Mouse (Mus musculus): ENCODE data around the gene Capn5.
A peak's percentile ranks its signal among the peaks of the same experiment; 100 is the strongest.

Gene Capn5

DNA sequence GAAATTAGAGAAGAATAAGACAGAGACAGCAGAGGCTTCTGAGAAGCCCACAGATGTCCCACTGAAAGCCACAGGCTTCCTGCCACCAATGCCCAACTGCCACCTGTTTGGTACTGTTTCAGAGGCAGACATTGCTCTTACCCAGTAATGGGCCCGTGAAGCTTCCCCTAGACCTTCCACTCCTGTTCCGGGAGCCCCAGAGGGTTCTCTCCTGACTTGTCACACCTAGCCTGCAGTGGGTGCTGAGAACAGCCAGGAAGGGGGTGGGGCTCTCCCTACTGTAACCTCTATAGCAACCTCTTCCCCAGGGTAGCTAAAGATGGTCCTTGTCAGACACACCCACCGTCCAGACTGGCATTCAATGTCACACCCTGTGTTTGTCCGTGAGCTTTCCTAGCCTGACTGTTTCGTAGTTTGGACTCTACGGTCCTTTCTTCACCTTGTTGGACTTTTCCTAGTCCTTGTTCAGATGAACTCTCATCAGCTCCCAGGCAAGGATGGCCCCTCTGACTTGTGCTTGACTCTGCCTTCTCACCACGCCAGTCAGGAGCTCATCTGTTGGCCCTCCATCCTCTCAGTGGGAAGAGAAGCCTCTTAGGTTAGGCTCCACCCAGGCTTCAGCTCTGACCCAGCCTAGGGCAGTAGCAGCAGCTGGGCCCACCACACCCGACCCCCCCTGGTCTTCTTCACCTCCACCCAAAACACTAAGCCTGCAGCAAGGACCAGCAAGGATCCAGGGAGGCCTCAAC, 1.6 kb downstream of the Capn5 start:
- no peak for DNase-seq (ENCODE audit: low spot score)

DNA sequence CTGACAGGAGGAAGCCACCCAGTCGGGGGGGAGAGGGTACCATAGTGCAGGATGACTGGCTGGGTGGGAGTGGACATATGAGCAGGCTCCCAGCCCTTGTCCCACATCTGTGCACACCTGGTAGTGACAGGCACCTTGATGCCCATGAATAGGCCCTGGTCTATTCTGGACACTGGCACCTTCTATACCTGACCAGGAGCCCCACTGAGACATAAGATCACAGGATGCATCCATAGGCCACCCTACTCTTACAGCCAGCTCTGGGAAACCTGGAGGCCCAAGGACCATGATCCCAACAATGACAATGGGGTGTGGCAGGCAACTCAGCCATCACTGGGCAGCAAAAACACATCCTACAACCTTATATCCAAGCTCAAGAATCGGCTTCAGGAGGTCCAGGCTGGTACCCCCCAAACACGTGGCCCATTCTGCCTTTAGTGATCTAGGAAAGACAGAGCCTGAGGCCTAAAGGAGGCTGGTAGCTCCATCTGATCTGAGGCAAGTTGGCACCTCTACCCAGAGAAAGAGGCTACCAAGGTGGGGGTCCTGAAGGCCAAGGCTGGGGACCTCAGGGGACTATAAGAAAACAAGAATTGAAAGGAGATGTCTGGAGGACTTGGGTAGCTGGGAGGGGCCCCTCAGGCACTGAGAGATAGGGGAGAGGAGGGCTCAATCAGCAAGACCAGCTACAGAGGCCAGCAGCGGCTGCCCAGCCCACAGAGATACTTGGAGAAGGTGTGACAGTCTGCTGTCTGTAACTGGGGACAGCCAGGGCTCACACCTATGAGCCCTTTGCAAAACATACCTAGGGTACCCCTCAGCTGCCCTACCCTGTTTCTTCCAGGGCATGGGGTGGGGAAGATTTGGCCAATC, 3.0 kb downstream of the Capn5 start:
- DNase-seq (ENCODE audit: low spot score) = no peak

DNA sequence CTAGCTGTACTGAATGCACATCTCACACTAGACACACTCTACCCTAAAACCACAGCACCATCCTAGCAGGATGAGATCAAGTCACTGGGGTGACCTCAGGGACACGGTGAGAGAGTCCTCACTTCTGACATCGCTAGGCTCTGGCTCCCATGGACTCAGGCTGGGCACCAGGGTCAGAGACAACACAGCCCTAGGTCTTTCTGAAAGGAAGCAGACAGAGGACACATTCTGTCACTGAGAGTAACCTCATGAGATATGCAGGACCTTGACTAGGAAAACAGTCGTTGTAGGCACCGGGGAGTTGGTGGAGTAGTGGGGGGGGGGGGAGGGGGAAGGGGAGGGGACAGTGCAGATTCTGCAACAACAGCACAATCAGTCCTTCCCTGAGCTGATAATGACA, 4.7 kb downstream of the Capn5 start:
- no peak for DNase-seq (ENCODE audit: low spot score)

DNA sequence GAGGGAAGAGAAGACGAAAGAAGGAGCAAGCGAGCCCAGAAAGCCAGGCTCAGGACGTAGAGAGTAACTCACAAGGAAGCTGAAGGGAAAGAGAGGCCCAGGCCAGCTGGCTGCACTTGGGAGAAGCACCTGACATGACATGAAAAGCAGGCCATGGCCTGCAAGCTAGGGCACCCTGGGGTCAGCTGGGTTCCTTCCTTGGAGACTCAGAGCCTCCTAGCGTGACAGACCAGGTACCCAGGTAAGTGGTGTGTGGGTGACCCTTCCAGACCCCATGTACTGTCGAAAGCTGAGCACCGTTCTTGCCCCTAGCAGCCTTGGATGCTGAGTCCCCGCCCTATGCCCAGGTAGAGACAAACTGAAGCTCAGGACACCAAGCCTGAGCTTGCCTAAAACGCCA, 5.4 kb downstream of the Capn5 start:
- no peak for DNase-seq (ENCODE audit: low spot score)

DNA sequence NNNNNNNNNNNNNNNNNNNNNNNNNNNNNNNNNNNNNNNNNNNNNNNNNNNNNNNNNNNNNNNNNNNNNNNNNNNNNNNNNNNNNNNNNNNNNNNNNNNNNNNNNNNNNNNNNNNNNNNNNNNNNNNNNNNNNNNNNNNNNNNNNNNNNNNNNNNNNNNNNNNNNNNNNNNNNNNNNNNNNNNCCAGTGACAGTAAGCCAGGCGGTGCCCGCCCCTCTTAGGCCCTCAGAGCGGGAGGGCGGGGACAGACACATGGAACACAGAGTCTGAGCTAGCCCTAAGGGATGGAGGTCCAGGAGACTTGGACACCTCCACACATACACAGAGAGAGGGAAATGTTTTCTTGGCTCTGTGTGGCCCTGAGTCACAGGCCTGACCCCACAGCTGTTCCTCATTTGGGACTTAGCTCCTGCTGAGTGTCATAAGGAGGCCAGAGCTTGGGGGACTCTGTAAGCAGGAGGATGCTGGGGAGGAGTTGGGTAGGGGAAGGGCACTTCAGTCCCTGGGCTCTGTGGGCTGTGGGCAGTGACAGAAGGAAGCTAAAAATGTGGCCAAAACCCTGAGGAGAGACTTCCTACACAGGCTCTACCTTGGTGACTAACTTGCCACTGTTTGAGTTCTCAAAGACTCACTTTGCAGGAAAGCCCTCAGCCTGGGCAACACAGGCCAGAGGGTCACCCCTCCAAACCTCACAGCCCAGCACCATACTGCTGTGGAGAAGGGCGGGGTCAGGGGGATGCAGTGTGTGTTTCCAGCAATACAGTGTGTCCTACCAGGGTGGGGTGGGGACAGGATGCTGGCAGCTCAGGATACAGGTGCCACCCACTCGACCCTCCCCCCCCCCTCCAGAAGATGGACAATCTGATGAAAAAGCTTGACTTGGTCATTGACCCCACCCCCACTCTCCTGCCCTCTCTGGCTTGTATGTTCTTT, 6.7 kb downstream of the Capn5 start:
- DNase-seq (ENCODE audit: low spot score) = no peak

DNA sequence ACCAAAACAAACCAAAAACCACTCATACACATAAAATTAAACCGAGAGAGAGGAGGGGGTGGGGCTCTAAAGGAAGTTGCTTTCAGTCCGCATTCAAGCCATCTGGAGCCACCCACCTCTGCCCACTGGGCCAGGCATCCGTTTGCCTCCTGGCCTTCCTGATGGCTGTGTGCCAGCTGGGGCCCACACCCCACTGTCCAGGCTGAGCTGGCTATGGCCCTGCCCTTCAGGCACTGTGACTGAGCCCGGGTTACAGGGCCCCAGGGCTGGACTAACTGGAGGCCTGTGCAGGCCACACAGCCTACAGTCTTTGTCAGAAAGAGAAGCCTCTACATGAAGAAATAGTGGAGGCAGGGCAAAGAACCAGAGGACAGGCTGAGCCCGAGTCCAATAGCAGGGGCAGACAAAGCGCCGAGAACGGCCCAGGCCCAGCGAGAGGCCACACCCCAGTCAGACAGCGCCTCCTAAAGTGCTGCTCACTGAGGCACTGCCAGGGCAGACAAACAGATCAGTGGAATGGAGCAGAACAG, 13.0 kb downstream of the Capn5 start:
- no peak for DNase-seq (ENCODE audit: low spot score)

DNA sequence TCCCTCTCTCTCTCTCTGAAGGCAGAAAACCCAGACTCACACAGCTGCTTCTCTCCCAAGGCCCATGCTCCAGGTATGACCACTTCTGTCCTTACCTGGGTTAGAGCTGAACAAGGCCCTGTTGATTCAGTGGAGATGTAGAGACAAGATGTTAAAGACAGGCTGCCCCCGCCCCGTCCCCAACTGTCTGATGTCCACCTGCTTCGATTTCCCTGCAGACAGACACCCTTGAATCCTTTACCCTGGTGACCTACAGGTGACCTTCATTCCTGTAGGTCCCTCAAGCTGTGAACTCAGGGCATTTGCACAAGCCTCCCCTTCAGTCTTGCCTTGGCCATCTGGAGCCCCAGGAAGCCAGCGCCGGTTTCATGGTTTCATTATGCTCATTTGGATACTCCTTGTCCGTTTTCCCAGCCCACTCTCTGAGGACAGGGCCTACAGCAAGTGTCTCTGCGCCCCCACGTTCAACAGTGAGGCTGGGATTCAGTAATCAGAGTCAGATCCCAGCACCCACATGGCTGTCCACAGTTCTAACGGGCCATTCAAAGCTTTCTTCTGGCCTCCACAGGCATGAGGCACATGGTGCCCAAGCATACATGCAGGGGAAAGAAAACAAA, 13.6 kb downstream of the Capn5 start:
- DNase-seq (ENCODE audit: low spot score) = no peak

DNA sequence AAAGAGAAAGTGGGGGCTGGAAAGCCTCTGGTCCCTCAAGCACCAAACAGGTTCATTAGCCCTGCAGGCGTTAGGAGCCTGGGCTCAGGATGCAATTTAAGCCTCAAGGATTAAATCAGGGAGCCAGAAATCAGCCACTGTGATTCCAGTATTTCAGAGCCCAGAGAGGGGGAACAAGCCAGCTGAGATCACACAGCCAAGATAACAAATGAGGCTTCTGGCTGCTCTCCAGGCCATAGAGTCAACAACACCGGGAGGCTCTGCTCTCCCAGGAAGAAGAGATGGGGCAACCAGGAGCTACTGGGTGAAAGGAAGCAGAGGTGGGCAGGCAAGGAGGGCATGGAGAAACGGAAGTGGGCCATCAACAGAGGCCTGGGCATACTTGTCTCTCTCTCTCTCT, 14.4 kb downstream of the Capn5 start:
- no peak for DNase-seq (ENCODE audit: low spot score)

DNA sequence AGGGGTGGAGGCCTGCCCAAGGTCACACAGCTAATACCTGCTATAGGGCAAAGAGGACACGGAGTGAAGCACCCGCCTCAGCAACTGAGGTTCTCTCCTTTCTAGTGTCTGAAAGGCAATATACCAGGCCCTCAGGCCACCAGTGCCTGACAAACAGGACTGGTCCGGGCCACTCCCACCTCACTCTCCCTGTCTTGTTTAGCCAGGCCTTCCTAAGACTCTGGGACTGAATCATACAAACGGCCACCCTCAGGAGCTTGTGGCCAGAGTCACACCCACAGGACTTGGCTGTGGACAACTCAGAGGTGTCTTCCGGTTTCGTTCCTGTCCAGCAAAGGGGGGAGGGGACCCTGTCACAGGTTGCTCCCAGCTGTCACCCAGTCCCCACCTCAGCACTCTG, 15.8 kb downstream of the Capn5 start:
- no peak for DNase-seq (ENCODE audit: low spot score)

DNA sequence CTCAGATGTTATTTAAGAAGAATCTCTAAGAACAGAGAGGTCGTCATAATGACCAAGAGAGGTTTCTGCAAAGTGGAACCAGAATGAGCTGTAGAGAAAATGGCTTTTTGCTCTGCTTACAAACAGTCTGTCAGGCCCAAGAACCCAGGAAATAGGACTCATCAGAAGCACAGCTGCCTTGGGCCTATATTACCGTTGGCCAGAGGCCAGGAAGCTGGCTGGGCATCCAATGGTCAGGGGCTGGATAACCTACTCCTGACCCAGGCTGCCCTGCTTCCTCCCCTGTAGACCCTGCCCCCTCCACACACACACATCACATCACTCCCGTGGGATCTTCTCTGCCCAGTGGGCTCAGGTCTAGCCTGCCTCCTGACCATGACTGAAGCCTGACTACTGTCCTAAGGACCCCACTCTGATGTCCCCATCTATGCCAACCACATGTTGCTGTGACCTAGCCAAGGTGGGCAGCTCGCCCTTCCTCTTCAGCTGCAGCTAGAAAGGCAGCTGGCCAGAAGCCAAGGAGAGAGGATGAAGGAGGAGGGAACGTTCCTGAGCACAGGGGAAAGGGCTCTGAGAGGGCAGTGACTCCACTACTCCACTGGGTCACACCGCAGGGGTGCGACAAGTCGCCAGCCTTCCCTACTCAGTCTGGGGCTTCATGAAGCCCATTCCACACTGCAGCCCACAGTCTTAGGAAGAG, 17.9 kb downstream of the Capn5 start:
- DNase-seq (ENCODE audit: low spot score) = no peak

DNA sequence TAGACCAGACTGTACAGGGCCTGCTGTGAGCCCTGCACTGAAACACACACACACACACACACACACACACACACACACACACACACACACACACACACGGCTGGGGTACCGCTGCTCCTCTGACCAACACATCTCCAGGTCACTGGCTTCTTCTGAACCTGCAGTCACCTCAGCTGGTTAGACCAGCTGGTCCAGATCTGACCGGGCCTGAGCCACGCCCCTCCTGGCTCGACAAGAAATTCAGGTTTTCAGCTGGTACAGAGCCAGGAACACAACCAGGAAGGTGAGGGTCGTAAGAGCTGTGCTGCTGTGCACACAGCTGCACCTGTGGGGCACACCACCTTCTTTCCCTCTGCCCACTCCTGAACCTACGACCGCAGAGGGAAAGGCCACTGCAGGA, 19.6 kb downstream of the Capn5 start:
- DNase-seq (ENCODE audit: low spot score) = no peak

DNA sequence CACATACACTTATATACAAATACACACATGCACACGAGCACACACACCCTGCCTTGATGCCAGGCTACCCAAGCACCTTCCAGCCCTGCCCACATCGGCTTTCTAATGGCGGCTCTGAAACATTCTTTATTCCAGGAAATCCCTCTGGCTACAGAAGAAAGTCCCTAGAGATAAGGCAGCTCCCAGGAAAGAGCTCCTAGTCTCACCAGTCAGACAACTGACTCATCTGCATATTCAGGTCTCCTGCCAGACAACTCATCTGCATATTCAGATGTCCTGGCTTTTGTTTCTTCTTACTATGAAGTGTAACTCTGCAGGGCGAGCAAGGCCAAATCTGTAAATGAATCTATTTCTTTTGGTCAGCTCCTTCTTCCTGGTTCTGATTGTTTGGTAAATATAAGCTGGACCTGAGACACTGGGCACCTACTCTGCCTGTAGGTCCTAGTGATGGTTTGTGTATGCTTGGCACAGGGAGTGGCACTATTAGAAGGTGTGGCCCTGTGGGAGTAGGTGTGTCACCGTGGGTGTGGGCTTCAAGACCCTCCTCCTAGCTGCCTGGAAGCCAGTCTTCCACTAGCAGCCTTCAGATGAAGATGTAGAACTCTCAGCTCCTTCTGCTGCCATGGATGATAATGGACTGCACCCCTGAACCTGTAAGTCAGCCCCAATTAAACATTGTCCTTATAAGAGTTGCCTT, 20.3 kb downstream of the Capn5 start:
- DNase-seq (ENCODE audit: low spot score) = no peak

DNA sequence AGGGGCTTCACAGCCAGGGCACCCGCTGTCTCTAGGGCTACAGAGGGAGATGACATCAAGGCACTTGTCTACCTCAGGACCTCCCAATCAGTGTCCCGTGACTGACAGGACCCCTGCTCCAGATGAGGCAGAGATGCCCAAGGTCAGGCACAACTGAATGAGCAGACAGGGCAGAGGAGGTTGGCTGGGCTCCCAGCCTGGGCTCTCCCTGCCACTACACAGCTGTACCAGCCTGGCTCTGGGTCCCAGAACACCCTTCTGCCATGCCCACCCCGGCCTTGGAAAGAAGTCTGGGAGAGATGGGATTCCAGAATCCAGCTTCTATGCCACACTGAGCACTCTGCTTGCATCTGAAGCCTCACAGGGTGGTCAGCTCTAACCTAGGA, 21.8 kb downstream of the Capn5 start:
- DNase-seq (ENCODE audit: low spot score) = no peak

DNA sequence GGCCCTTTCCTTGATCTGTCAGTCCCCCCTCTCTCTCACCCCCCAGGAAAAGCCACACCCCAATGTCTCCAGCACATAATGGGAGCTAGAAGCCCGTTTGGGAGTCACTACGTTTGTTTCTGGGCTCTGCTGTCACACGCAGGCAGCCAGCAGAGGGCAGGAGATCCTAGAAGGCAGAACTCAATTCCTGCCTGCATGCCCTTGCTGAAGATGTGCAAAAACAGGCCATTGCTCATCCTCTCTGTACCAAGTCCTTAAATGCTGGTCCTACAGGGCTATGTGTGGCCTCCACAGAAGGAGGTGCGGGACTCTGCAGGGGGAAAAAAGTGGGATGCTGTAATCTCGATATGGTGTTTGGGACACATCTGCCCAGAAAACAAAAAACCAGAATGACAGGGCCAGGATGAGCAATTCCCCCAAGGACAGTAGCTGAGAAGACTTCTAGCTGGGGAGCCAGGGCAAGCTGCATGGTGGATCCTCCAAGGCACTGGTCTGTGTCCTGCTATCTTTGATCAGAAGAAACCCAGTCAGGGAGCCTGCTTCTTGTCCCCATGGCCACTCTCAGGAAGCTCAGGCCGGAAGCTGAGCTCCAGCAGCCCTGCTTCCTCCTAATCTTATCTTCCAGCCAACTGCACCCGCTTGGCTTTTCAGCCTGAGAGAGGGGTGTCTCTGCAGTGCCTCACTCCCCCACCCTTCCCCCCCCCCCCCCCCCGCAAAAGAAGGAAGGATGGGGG, 22.4 kb downstream of the Capn5 start:
- DNase-seq (ENCODE audit: low spot score) = peak; percentile 82

DNA sequence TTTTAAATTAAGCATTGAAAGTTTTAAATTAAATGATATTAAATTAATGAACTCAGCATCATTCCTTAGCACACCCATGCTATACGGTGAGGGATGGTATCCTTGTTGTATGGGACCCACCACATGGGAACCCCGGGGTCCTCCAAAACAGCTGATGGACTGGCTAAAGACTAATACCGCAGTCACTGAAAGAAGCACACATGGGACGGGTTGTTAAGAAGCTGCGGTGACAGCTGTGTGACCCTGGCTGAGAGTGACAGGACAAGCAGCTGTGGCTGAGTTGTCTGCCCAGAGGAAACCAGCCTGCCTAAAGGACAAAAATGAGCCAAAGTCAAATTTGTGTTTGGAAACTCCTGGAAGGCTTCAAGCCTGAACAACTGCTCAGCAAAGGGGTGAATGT, 24.2 kb downstream of the Capn5 start:
- no peak for DNase-seq (ENCODE audit: low spot score)

DNA sequence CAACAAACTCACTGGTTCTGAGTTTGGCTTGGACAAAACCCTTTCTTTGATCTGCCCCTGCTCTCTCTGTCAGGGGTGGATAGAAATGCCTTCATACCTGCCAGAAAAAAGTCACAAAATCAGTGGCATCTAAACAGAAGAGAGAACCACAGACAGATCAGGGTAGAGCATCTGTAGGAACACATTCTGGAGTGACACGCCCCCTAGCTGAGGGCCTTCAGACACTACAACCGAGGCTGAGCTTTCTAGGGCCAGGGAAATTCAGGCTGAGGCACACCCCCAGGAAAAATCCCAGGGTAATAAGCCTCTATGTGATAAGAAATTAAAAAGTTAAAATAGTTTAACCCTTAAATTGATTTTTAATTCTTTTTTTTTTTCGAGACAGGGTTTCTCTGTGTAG, 24.7 kb downstream of the Capn5 start:
- DNase-seq (ENCODE audit: low spot score) = no peak

DNA sequence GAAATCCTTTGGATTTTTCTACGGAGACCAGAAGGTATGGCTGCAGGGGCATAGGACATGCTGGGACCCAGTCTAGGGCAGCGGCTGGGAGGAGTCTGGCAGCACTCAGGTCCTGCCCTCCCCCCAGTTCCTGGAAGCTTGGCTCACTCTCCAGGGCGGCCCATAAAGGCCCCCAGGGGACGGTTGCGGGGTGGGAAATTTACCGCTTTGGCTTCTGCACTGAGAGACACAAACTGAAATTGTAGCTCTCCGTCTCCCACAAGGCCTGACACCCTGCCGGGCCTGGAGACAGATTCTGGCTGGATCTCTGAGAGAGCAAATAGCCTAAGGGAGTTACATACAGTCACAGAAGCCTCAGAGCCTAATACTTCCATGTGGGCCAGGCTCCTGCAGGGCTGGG, 25.7 kb downstream of the Capn5 start:
- no peak for DNase-seq (ENCODE audit: low spot score)

DNA sequence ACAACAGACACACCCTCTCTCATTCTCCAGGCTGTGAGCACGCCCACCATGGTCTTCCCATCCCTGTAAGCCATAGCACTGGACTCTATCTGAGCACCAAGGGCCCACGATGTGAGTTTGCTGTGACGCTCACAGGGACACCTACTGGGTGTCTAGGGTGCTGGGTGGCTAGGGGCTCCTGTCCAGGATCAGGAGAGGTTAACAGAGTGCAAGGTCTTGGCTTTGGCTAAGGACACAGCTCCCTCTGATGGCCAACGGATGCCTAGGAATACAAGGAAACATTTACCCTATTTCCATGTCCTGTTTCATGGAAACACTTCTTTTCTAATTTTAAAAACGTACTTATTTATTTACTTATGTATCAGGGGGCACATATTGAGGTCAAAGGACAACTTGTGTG, 27.5 kb downstream of the Capn5 start:
- DNase-seq (ENCODE audit: low spot score) = no peak

DNA sequence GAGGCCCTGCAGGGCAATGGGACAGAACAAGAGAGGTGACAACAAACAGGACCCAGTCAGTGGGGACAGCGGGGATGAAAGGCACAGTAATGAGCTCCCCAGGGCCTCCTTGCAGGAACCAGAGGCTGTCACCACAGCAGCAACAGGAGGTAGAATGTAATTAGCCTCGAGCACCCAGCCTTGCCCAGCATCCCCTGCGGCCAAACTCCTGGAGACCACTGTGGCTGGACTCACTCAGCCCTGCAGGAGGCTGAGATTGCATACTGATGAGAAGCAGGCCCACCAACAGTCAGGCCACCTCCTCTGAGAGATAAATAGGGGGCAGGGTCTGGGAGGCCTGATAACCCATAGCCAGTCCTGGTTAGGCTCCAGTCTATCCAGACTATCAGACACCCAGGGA, 28.3 kb downstream of the Capn5 start:
- no peak for DNase-seq (ENCODE audit: low spot score)
